Comparison of ENCODE assay signal across 23 mouse cellular contexts in genomic region chr9:115053779-115054178, GRCm38 (mm10).
"Had no signal": no experiment of that assay in that cellular context is flagged by ENCODE, and none has a peak within 500 bp of the region (broad histone marks: within the 10 kb centered on the region; RNA-seq: fewer than 3 reads in every experiment).

No protein-coding gene starts in this region.

- H3K4me2 ChIP-seq: kidney, embryonic 15.5 days; limb, embryonic 12.5 days; limb, embryonic 15.5 days; liver, embryonic 11.5 days; lung, embryonic 14.5 days; midbrain, embryonic 15.5 days; neural tube, embryonic 12.5 days; neural tube, embryonic 15.5 days had no signal

- H3K9me3 ChIP-seq: kidney, embryonic 15.5 days; limb, embryonic 15.5 days; midbrain, embryonic 15.5 days; neural tube, embryonic 12.5 days; neural tube, embryonic 15.5 days had no signal

- DNase-seq: kidney, adult 18-20 months; kidney, postnatal 10 days; left cerebral cortex, postnatal 4 days; liver, postnatal 0 days; lung, embryonic 14.5 days; right cerebral cortex, adult 18-20 months; right cerebral cortex, postnatal 14 days; thymus, adult 18-20 months; thymus, postnatal 36 days had no signal

- H3K9ac ChIP-seq: kidney, embryonic 15.5 days; limb, embryonic 12.5 days; limb, embryonic 15.5 days; liver, embryonic 14.5 days; liver, postnatal 0 days; lung, embryonic 14.5 days; midbrain, embryonic 12.5 days; midbrain, embryonic 15.5 days; neural tube, embryonic 12.5 days; neural tube, embryonic 15.5 days had no signal

- H3K36me3 ChIP-seq: kidney, embryonic 15.5 days; limb, embryonic 12.5 days; limb, embryonic 15.5 days; midbrain, embryonic 12.5 days; midbrain, embryonic 15.5 days; neural tube, embryonic 12.5 days; neural tube, embryonic 15.5 days had no signal

- ATAC-seq: hindbrain, postnatal 0 days; inflammation-experienced regulatory T-cells, adult 6 months; liver, postnatal 0 days; lung, postnatal 0 days; midbrain, embryonic 15.5 days had no signal

- H3K27me3 ChIP-seq: kidney, embryonic 15.5 days; limb, embryonic 12.5 days; limb, embryonic 15.5 days; midbrain, embryonic 12.5 days; midbrain, embryonic 15.5 days; neural tube, embryonic 12.5 days; neural tube, embryonic 15.5 days had no signal

- H3K27ac ChIP-seq: hindbrain, postnatal 0 days; kidney, embryonic 15.5 days; layer of hippocampus, adult 2 months; limb, embryonic 12.5 days; limb, embryonic 15.5 days; liver, embryonic 14.5 days; macrophage; midbrain, embryonic 12.5 days; midbrain, embryonic 15.5 days; neural tube, embryonic 12.5 days; neural tube, embryonic 15.5 days had no signal

- H3K4me3 ChIP-seq: kidney, embryonic 15.5 days; layer of hippocampus, adult 2 months; limb, embryonic 12.5 days; limb, embryonic 15.5 days; midbrain, embryonic 12.5 days; midbrain, embryonic 15.5 days; neural tube, embryonic 12.5 days; neural tube, embryonic 15.5 days had no signal
